Mouse (Mus musculus): ENCODE data around the gene Irak2. TPM values are rescaled to one million over a fixed set of nuclear protein-coding genes. Genes with fewer than 3 reads are reported as not detected.

Gene Irak2
- polyA plus RNA-seq, 1 experiment from 2014 or later = 21.2 TPM

- Histone ChIP-seq H3K9me3 (ENCODE audit: control insufficient read depth) (no peaks in the 10 kb centered on the region), H3K36me3 (ENCODE audit: control insufficient read depth, insufficient read depth) (peaks cover 57% of the 10 kb centered on the region), H3K4me1 (replicated peaks; ENCODE audit: control insufficient read depth, insufficient read depth, low read length) (no peaks in the 10 kb centered on the region), H3K27me3 (replicated peaks; ENCODE audit: control insufficient read depth, insufficient read depth, low read length) (no peaks in the 10 kb centered on the region), H3K9ac (ENCODE audit: low read depth, low read length) (no peak overlapping the region), H3K27ac (ENCODE audit: low read depth, low read length) (no peak overlapping the region), H3K4me2 (replicated peaks; ENCODE audit: low read depth) (no peak overlapping the region), H3K4me3 (ENCODE audit: low read depth, low read length) (no peak overlapping the region)
- ATAC-seq = no peak
- 86% methylated on average over 3 of the region's 3 CpGs for WGBS
- no peak for TF ChIP-seq CTCF (IDR thresholded peaks at IDR 0.05; ENCODE audit: low read depth)
Observed at GRCm38 (mm10) chr6:113717541-113717940, 79.3 kb downstream of the Irak2 start.

- H3K4me2 ChIP-seq (replicated peaks; ENCODE audit: low read depth) = no peak within 1 kb of the TSS
- no peak within 1 kb of the TSS for H3K9ac ChIP-seq (ENCODE audit: low read depth, low read length)
- H3K27me3 ChIP-seq (replicated peaks; ENCODE audit: control insufficient read depth, insufficient read depth, low read length) = no peaks in the 10 kb centered on the region
- 68% methylated on average over 3 of the region's 3 CpGs for WGBS
- H3K36me3 ChIP-seq (ENCODE audit: control insufficient read depth, insufficient read depth) = peaks cover 49% of the 10 kb centered on the region
- no peaks in the 10 kb centered on the region for H3K9me3 ChIP-seq (ENCODE audit: control insufficient read depth)
- no peak for ATAC-seq
- H3K27ac ChIP-seq (ENCODE audit: low read depth, low read length) = no peak within 1 kb of the TSS
- no peak for TF ChIP-seq CTCF (IDR thresholded peaks at IDR 0.05; ENCODE audit: low read depth)
- H3K4me1 ChIP-seq (replicated peaks; ENCODE audit: control insufficient read depth, insufficient read depth, low read length) = no peaks in the 10 kb centered on the region
- no peak within 1 kb of the TSS for H3K4me3 ChIP-seq (ENCODE audit: low read depth, low read length)
Observed at GRCm38 (mm10) chr6:113719878-113720277, 81.6 kb downstream of the Irak2 start, which contains the start of gene Ghrl. Ghrl (minus strand) TSS chr6:113719880.

- H3K9me3 ChIP-seq (ENCODE audit: control insufficient read depth) = no peaks in the 10 kb centered on the region
- H3K27me3 ChIP-seq (replicated peaks; ENCODE audit: control insufficient read depth, insufficient read depth, low read length) = no peaks in the 10 kb centered on the region
- 47% methylated on average over 4 of the region's 4 CpGs for WGBS
- no peak overlapping the region for H3K4me3 ChIP-seq (ENCODE audit: low read depth, low read length)
- no peak overlapping the region for H3K9ac ChIP-seq (ENCODE audit: low read depth, low read length)
- H3K4me1 ChIP-seq (replicated peaks; ENCODE audit: control insufficient read depth, insufficient read depth, low read length) = no peaks in the 10 kb centered on the region
- peaks cover 39% of the 10 kb centered on the region for H3K36me3 ChIP-seq (ENCODE audit: control insufficient read depth, insufficient read depth)
- no peak for ATAC-seq
- no peak overlapping the region for H3K27ac ChIP-seq (ENCODE audit: low read depth, low read length)
- no peak overlapping the region for H3K4me2 ChIP-seq (replicated peaks; ENCODE audit: low read depth)
- no peak for TF ChIP-seq CTCF (IDR thresholded peaks at IDR 0.05; ENCODE audit: low read depth)
Observed at GRCm38 (mm10) chr6:113721061-113721460, 82.8 kb downstream of the Irak2 start.

GRCm38 (mm10) chr6:113728181-113728580, 89.9 kb downstream of the Irak2 start:
- H3K9me3 ChIP-seq (ENCODE audit: control insufficient read depth) = no peaks in the 10 kb centered on the region
- H3K36me3 ChIP-seq (ENCODE audit: control insufficient read depth, insufficient read depth) = peaks cover 77% of the 10 kb centered on the region
- no peak overlapping the region for H3K9ac ChIP-seq (ENCODE audit: low read depth, low read length)
- TF ChIP-seq CTCF (IDR thresholded peaks at IDR 0.05; ENCODE audit: low read depth) = no peak
- no peak overlapping the region for H3K4me3 ChIP-seq (ENCODE audit: low read depth, low read length)
- no peaks in the 10 kb centered on the region for H3K4me1 ChIP-seq (replicated peaks; ENCODE audit: control insufficient read depth, insufficient read depth, low read length)
- no peak for ATAC-seq
- no peaks in the 10 kb centered on the region for H3K27me3 ChIP-seq (replicated peaks; ENCODE audit: control insufficient read depth, insufficient read depth, low read length)
- no peak overlapping the region for H3K27ac ChIP-seq (ENCODE audit: low read depth, low read length)
- WGBS = 89% methylated on average over 7 of the region's 7 CpGs
- H3K4me2 ChIP-seq (replicated peaks; ENCODE audit: low read depth) = no peak overlapping the region

GRCm38 (mm10) chr6:113731296-113731695, 93.0 kb downstream of the Irak2 start:
- Histone ChIP-seq H3K4me2 (replicated peaks; ENCODE audit: low read depth) (no peak overlapping the region), H3K27me3 (replicated peaks; ENCODE audit: control insufficient read depth, insufficient read depth, low read length) (no peaks in the 10 kb centered on the region), H3K4me3 (ENCODE audit: low read depth, low read length) (no peak overlapping the region), H3K9me3 (ENCODE audit: control insufficient read depth) (no peaks in the 10 kb centered on the region), H3K9ac (ENCODE audit: low read depth, low read length) (no peak overlapping the region), H3K27ac (ENCODE audit: low read depth, low read length) (no peak overlapping the region), H3K36me3 (ENCODE audit: control insufficient read depth, insufficient read depth) (peaks cover 97% of the 10 kb centered on the region), H3K4me1 (replicated peaks; ENCODE audit: control insufficient read depth, insufficient read depth, low read length) (0 out of 2 replicates have a peak, but pooled peaks cover 2% of the 10 kb centered on the region)
- 83% methylated on average over 3 of the region's 3 CpGs for WGBS
- TF ChIP-seq CTCF (IDR thresholded peaks at IDR 0.05; ENCODE audit: low read depth) = no peak
- no peak for ATAC-seq

GRCm38 (mm10) chr6:113737318-113738046, 99.2 kb downstream of the Irak2 start:
- peak overlapping the region; percentile 22; the same call in 1 of the 2 replicates for H3K9ac ChIP-seq (ENCODE audit: low read depth, low read length)
- no peak for TF ChIP-seq CTCF (IDR thresholded peaks at IDR 0.05; ENCODE audit: low read depth)
- H3K36me3 ChIP-seq (ENCODE audit: control insufficient read depth, insufficient read depth) = peaks cover 45% of the 10 kb centered on the region
- peak overlapping the region; percentile 84 for H3K4me2 ChIP-seq (replicated peaks; ENCODE audit: low read depth)
- peak overlapping the region; percentile 92 for H3K27ac ChIP-seq (ENCODE audit: low read depth, low read length)
- WGBS = 54% methylated on average over 9 of the region's 9 CpGs
- no peaks in the 10 kb centered on the region for H3K27me3 ChIP-seq (replicated peaks; ENCODE audit: control insufficient read depth, insufficient read depth, low read length)
- no peaks in the 10 kb centered on the region for H3K9me3 ChIP-seq (ENCODE audit: control insufficient read depth)
- peak; percentile 94 for ATAC-seq
- H3K4me1 ChIP-seq (replicated peaks; ENCODE audit: control insufficient read depth, insufficient read depth, low read length) = peaks cover 7% of the 10 kb centered on the region; the same call in 1 of the 2 replicates
- H3K4me3 ChIP-seq (ENCODE audit: low read depth, low read length) = no peak overlapping the region

Data from intestine, postnatal 0 days (tissue).